Mouse (Mus musculus): ENCODE data around the gene Arl8a.

GRCm38 (mm10) chr1:135142452-135142851 lies 4.2 kb upstream of the Arl8a start:
- no peak for TF ChIP-seq POLR2A (IDR thresholded peaks at IDR 0.05; ENCODE audit: extremely low read depth, insufficient read depth, low read length)
- no peak for TF ChIP-seq CTCF (IDR thresholded peaks at IDR 0.05; ENCODE audit: low read depth, low read length)
